Mouse (Mus musculus) CD4-positive, CD25-positive, alpha-beta regulatory T cell, adult 4 months (primary cell): ENCODE results near the gene Dazap1. TPM values are rescaled to one million over a fixed set of nuclear protein-coding genes. Genes with fewer than 3 reads are reported as not detected.

Experiments used
- ATAC-seq: one replicate; pipeline ENCODE4 v1.8.0; 2017
- polyA plus RNA-seq, 2 experiments: library from polyadenylated mRNA; unstranded; fragments of 100-300 nt; shearing (Covaris generic); gene quantifications; one replicate each; pipeline ENCODE4 v1.2.1; 2017

Dazap1 gene
- polyA plus RNA-seq, 2 experiments from 2014 or later = 10.4 to 14.7 TPM

GRCm38 (mm10) chr10:80271870-80272585, 10.7 kb downstream of the Dazap1 start:
- ATAC-seq = no peak

DNA sequence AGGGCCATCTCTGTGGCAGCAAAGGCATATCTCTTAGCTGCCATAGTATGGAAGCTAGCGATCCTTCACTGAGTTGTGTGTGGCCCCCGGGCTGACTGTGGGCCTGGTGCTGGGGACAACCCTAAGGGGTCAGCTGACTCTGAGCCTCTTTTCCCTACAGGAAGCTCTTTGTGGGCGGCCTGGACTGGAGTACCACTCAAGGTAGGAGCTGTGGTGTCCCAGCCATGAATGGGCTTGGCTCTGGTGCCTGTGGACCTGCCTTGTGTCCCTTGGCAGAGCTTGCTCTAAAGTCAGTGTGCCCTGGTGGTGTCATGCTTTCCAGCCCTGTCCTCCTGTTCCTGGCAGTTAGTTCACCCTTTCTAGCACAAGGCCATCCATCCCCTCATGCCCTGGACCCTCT, 12.6 kb downstream of the Dazap1 start:
- ATAC-seq = no peak

DNA sequence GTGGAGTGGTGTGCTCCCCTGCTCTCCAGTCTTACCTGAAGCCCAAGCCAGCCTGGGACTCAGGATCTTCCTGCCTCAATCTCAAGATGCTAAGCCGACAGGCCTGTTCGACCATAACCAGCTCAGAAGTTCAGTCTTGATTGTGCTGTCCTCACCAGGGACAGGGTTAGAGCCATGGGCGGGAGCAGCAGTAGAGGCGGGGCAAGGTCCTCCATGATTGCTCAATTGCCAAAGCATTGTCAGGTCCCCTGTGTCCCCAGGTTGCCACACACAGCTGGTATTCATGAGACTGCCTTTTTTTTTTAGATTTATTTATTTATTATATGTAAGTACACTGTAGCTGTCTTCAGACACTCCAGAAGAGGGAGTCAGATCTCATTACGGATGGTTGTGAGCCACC, 15.0 kb downstream of the Dazap1 start:
- no peak for ATAC-seq

DNA sequence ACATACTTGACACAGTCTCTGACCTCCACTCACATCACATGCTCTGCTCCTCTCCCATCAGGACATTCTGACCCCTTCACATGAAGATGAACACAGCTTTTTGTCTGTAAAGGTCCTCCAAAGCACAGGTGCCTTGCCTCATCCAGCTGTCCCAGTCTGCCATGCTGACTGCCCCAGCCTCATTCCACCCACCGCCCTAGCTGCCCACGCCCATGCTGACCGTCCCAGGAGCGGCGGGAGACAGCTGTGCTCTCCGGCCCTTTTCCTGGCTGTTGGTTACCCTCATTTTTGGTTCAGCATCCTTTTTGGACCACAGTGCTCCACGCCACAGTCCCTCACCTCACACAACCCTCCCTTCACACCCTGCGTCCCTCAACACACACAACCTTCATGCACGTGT, 17.1 kb downstream of the Dazap1 start:
- no peak for ATAC-seq

- no peak for ATAC-seq
Measured at GRCm38 (mm10) chr10:80279273-80279672, 18.0 kb downstream of the Dazap1 start.

GRCm38 (mm10) chr10:80281304-80281703, 20.0 kb downstream of the Dazap1 start:
- no peak for ATAC-seq

- ATAC-seq = no peak
Measured at GRCm38 (mm10) chr10:80281921-80282371, 20.7 kb downstream of the Dazap1 start.

DNA sequence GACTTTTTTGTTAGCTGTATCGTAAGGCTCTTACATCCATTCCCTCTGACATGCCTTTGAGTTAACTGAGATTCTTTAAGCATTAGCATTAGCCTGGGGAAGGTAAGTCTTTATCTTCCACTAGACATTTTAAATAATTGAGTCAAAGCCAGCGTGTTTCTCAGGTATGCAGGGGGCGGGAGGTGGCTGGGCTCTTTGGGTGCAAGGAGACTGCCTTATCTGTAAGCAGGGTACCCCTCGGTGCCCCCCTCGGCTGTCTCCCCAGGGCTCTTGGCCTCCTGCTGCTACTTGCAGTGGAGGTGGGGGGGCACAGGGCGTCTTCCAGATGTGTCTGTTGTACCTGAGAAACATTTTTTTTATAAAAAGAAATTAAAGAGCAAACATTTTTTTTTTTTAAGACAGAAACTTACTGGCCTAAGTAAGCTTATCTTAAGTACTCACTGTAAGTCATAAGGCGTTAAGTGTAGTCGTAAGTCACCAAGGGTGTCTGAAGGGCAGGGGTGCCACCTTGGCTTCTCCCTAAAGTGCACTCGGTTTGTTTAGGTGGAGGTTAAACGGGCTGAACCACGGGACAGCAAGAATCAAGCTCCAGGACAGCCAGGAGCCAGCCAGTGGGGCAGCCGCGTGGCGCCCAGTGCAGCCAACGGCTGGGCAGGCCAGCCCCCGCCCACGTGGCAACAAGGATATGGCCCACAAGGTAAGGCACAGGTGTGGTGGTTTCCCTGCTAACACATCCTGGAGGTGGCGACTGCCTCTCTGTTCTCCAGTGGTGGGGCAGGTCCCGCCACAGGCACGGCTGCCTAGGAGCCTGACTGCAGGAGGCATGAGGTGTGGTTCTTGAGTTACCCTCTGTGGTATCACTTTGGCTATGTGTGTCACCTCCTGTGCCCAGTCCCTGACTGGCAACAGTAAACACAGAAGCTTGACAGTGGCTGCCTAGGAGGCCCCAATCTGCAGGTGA, 21.5 kb downstream of the Dazap1 start:
- ATAC-seq = no peak

GRCm38 (mm10) chr10:80285222-80286070, 24.2 kb downstream of the Dazap1 start:
- ATAC-seq = no peak

- no peak for ATAC-seq
Measured at GRCm38 (mm10) chr10:80288097-80288496, 26.8 kb downstream of the Dazap1 start.

- ATAC-seq = no peak
Measured at GRCm38 (mm10) chr10:80288657-80289056, 27.4 kb downstream of the Dazap1 start.

DNA sequence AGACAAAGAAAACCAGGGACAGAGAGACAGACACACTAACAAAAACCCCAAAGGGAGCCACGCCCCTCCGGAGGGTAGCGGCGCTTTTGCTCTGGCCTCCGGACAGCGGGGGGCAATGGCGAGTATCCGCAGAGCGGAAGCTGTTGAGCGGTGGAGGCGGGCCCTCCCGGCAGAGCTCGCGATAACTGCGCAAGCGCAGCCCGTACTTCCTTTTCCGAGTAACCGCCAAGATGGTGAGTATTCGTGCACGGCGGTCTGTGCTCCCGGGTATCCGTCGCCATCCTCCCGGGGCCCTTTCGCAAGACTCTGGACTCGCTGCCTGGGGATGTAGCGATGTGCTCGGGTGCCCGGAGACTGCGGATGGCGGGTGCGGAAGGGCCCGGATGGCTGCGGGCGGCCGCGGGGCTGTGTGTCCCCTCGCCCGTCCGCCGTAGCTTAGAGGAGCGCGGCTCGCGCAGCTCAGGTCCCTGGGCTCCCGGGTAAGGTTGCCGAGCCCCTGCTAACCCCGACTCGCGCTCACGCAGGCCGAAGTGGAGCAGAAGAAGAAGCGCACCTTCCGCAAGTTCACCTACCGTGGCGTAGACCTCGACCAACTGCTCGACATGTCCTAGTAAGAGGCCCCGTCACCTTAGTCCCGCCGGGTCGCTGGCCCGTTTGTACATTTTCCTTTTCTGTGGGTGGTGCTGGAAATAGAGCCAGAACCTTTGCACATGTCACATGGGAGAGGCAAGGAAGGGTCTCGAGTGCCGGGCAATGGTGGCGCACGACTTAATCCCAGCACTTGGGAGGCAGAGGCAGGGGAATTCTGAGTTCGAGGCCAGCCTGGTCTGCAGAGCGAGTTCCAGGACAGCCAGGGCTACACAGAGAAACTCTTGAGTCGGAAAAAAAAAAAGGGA, 31.2 kb downstream of the Dazap1 start, which contains the start of gene Rps15:
Gene Rps15, plus strand, starts transcription at position 203 of the 896 bp plus-strand sequence.
- peak; percentile 91 for ATAC-seq

GRCm38 (mm10) chr10:80293325-80293724, 32.0 kb downstream of the Dazap1 start:
- ATAC-seq = no peak

DNA sequence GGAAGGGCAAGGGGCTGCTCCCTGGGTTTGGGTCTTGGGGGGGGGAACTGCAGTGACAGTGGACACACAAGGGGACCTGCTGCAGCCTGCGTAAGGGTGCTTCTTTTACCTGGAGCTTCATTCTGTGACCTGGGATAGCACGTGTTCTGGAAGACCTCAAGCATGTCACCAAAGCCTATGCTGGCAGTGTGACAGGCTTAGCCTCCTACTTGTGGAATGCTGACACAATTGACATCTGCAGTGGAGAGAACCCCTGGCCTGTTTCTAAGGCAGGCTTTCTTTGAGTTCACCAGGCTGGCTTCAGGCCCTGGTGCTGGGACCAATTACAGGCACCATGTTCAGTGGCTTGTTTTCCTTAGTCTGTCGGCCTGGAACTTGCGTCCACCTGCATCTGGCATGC, 33.0 kb downstream of the Dazap1 start:
- ATAC-seq = no peak

DNA sequence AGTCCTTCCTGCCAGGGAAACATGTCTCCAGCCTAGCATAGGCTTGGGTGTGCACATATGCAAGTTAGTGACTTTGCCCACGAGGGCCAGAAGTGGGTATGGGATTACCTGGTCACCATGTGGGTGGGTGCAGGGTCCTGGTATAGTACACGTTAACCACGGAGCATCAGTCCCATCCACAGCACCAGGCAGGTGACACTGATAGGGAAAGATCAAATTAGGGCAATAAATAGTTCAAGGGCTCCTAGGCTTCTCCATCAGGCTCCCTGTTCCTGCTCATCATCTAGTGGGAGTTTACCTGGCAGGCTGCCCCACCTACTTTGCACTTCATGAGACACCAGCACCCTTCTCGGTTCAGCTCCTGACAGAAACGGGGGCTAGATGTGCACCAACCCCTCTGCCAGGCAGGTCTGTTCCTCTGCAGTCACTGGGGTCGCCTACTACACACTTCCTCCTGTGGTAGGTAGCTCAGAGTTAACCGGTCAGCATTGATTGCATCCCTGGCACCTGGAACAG, 33.6 kb downstream of the Dazap1 start:
- no peak for ATAC-seq

DNA sequence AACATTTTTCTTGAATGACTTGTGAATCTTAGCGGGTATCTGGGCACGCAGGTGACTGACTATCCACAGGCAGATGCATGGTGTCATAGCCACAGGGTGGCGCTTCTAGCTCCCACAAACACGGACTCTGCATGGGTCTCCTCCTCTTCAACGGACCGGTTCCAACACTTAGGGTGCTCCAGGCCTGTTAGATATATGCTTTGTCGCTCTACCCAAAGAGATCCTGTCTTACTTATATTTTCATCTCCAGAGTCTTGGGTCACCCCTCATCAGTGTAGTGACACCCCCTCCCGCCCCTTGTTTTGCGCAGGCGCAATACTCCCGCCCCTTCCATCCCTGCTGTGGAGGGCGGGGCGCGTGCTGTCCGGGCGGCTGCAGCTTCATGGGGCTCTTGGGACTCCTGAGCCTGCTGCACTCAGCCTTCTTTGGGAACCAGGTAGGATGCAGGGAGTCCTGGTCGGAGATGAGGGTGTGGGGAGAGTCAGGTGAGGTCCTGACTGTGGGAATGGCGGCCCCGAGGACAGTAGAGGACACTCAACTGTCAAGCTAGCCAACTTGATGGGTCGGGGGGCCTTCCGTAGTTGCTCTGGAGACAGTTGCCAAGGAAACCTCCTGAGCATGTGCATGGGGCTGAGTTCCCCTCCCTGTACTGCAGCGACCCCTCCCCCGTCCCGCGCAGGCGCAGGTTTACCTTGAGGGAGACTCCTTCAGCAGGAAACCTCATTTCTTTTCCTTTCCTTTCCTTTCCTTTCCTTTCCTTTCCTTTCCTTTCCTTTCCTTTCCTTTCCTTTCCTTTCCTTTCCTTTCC, 34.5 kb downstream of the Dazap1 start, which contains the start of gene Apc2:
Gene Apc2, plus strand, starts transcription at position 360 of the 808 bp plus-strand sequence.
- ATAC-seq = peak; percentile 29

DNA sequence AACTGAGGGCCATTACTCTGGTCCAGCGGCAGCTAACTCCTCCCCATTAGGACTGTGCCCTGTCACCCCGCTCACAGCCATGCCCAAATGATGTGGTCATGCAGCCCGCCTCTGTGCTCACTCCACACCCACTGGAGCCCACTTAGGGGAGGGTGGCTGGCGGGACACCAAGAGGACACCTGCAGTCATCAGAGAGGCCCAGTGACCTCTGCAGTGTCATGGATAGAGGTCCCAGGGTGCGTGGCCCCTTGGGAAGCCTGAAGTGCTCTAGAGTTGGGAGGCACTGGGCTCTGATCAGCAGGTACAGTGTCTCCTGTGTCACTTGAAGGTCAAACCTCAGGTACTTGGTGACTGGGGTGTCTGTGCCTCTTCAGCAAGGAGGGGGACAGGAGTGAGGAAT, 35.5 kb downstream of the Dazap1 start:
- ATAC-seq = no peak

DNA sequence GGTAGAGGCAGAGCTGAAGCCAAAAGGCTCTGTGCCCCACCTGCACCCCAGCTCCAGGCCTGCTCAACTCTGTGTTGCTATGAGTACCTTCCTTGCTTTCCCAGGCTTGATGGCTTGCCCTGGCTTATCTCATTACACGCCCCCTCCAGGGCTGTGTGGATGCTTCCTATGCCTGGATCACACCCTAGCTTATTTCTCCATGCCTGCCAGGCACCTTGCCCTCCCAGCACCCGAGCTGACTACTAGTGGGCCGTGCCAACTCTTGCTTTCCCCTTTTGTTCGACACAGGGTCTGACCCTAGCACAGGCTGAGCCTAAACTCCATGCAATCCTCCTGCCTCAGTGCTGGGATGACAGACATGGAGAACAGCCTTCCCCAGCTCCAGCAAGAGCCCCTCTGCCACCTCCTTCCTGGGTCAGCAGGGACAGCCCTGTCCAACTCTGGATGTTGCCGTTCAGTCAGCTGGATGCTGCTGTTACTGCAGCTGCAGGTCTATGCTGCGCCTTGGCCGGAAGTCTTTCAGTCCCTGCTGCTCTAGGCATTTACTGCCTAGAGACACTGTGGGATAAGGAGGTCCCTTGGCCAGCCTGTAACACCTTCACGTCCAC, 36.3 kb downstream of the Dazap1 start:
- no peak for ATAC-seq

DNA sequence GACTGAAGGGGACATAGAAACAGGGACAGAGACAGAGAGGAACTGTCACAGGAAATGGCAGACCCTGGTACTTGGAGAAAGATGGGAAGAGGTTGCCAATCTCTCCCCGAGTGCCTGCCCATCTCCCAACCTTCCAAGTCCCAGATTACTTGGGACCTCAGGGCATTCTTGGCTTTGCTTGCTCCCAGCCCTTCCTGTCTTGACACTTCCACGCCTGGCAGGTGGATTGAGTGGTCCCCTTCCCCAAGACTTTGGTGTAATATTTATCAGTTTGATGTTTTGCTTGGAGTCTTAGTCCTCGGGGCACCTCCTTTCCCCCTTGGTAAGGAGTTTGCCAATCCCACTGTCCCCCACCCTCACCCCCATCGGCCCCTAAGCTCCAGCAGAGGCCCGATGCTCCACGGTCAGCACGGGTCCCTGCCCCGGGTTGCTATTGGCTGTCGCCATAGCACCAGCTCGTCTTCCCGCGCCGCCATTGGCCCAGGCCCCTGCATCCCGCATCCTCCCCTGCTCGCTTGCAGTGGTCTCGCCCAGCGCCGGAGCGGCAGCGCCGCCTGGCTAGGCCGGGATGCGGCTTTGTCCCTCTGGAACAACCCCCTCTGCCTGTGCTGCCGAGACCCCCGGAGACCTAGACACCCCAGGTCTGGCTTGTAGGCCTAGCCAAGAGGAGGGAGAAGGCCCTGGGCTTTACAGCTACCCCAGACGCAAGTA, 37.4 kb downstream of the Dazap1 start:
- ATAC-seq = no peak
